Mouse (Mus musculus) G1E (cell line): Measurements from ENCODE around the gene Dcdc2b.

Source experiments
- CTCF ChIP-seq: IDR thresholded peaks from 2 replicates; pipeline ENCODE4 v1.5.1; 2012; ENCODE audit warnings: low read depth, low read length, inconsistent platforms, mixed read lengths
- GATA1 ChIP-seq: IDR thresholded peaks from 2 replicates; pipeline ENCODE4 v1.6.1; 2012; ENCODE audit warnings: borderline replicate concordance, low read length, inconsistent platforms, mixed read lengths

GRCm38 (mm10) chr4:129610026-129610425, 4.0 kb downstream of the Dcdc2b start:
- TF ChIP-seq CTCF (no peak), GATA1 (no peak)
